Mouse (Mus musculus): ENCODE data around the gene Zfp362.

Gene Zfp362

DNA sequence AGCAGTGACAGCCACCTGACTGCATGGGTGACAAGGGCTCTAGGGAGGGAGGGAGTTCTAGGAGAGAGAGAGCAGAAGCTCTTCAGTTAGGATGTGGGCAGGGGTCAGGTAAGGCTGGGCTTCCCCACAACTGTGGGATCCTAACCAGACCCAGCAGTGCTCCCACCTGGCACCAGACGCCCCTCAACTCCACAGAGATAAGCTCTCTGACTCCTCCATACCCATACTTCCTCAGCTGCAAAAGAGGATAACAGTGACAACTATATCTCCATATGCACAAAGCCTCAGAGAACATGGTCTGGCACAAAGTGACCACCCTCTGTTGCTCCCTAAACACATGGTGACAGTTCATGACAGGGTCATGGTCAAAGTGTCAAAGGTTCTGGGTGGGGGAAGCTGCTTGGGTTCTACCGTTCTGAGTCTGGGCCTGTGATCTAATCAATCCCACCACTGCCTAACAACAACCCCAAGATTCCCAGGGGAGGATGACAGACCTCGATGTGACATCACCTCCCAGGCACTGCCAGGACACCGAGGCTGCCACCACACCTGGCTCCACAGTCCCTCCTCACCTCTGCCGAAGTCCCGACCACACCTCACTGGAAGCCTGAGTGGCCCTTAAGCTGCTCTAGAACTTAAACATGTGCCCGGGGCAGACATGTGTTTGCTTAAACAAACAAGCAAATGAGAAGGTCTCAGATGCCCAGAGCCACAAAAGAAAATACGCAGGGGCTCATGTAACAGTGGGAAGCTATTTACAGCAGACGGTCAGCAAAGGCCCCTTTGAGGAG is 4.0 kb downstream of the Zfp362 start:
- DNase-seq (ENCODE audit: extremely low spot score) = no peak

DNA sequence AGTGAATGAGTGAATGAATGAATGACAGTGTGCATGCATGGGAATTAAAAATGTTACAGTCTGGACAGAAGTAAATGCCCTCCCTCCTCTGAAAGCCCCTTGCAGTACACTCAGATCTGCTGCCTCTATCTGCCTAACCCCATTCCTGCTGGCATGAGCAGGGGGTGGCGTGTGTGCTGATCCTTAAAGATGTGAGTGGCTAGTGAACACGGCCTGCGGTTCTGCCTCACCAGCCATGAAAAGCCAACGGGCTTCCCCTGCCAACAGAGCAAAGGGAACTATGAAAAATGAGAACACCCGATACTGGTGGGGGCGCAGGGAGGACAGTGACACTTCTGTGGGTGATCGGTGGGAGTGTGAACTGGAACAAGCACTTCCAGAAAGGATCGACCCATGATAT is 9.1 kb downstream of the Zfp362 start:
- DNase-seq (ENCODE audit: extremely low spot score) = no peak

DNA sequence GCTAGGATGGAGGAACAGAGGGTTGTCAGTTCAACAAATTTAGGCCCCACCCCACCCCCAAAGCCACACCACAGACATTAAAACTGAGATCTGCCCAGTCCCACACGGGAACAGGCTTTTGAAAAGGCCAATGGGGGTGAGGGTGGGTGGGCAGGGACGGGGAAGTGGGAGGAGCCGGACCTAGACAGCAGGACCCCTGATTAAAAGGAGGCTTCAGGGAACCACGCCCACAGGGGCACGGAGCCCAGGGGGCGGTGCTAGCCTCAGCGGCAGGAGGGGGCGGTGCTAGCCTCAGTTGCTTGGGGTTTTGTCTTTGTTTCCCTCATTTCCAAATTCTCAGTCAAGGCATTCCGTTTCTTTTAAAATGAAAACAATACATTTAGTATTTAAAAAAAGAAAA is 10.2 kb downstream of the Zfp362 start:
- DNase-seq (ENCODE audit: extremely low spot score) = peak; percentile 66

DNA sequence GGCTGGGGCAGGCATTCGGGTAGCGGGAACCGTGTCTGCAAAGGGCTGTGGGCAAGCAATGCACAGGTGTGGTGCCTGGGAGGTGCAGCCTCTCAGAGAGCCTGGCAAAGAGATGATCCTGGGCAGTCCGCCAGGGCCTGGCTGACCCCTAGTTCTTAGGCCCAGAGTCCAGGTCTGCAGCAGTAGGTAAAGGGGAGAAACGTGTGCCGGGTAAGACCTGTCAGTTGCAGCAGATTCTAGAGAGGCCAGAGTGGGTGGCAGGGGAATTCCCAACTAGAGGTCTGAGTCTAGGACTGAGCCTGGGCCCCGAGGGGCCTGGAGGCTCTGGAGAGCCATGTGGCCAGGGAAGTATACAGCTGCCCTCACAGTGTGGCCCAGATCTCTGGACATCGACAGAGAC is 11.6 kb downstream of the Zfp362 start:
- DNase-seq (ENCODE audit: extremely low spot score) = no peak

DNA sequence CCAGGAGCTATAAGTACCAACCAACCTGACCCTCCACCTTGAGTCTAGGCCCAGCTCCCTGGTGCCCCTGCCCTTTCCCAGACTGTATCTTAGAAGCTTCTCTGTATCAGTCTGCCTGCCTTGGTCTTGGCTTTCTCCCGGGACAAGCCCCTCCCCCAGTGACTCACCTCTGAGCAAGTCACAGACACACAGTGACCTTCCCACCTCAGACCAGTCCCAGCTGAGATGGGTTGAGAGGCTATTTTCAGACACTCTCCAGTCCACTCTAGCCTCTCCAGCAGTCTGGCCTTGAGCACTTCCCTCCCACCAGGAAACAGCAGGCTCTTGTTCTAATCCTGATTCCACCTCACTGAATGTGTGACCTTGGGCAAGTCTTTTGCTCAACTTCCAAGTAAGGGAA is 12.1 kb downstream of the Zfp362 start:
- no peak for DNase-seq (ENCODE audit: extremely low spot score)

DNA sequence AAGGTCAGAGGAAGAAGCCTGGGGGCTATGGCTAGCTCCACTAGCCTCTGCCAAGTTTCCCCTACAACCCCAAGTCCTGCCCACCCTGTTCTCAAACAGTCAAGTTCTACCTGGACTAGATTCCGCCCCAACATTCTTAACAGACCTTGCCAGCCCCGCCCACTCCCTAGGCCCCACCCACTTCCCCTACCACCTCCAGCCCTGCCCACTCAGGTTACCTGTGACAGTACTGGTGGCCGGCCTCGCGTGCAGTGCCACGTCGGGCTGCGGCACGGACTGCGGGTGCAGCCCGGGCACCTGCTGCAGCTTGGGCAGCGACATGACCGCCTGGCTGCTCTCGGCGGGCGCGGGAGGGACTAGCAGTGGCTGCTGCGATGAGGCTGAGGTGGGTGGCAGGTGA is 16.2 kb downstream of the Zfp362 start:
- no peak for DNase-seq (ENCODE audit: extremely low spot score)

DNA sequence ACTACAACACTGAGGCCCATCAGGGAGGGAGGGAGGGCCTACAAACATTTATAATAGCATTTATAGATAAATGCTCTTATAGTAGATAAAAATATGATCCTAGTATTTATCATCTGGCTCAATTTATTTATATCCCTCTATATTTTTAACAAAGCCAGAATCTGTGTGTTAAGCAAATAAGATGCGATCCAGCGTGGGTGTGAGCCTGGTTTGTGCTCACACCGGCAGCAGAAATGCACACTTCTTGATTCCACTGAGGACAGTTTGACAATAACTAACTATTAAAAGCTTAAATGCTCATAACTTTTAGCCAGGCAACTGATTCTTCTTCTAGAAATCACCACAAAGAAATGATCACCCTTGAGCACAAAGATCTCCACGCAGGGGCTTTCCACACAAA is 17.7 kb downstream of the Zfp362 start:
- no peak for DNase-seq (ENCODE audit: extremely low spot score)

DNA sequence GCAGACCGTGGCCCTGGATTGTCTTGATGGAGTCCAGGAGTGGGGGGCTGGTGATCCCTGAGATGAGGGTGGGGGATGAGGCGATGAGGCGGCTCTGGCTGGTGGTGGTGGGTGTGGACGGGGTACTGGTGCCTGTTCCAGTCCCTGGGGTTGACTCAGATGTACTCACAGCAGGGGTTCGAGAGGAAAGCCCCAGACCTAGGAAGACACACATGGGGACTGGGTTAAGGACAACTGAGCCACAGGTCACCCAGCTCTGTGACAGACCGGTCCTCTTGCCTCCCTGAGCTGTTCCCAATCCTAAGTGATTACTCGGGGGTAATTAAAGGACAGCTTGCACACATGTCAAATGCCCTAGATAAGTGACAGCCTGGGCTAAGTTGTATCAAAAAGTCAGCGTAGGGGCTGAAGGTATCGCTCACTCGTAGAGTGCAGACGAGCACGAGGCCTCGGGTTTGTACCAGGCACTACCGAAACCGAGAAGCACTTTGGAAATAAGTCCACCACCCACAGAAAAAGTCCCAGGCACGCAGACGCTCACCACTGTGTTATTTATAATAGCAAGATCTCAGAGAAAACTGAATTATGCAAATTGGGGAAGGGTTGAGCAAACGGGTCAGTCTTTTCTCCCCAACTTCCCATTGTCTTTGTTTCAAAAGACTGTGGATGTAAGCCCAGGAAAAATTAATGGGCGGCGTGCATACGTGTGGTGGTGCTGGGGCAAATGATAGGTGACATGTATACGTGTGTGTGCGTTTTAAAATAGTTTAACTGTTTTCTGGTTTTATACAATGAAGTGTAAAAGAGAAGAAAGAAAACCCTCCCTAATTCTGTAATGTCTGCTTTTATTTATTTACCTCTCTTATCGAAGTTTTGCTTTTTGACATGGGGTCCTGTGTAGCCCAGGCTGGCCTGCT is 18.6 kb downstream of the Zfp362 start:
- DNase-seq (ENCODE audit: extremely low spot score) = no peak

DNA sequence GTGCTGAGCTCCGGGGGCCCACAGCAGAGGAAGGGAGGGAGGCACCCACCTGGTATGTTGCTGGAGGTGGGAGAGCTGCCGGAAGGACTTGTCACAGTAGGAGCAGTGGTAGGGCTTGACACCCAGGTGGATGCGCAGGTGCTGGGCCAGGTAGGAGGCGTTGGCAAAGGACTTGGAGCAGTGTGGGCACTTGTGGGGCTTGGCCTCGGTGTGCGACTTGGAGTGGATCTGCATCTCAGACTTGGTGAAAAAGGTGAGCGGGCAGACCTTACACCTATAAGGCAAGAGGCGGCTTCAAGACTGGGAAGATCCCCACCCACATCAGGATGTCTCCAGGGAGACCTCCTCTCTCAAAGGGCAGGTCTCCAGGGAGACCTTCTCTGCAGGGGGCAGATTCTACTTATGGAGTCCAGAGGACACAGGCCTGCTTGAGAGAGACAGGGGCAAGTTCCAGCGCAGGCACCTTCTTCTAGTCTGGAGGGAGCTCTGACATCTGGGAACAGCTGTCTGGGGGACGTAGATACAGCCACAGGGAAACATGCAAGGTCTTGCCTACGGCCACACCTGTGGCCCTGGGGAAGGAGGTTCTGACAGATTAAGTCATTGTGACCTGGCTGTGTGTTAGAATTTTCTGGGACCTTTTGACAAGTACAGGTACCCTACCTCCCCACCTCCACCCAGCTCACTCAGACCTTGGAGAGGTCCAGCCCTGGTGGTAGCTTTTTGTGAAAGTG is 19.8 kb downstream of the Zfp362 start:
- DNase-seq (ENCODE audit: extremely low spot score) = no peak

DNA sequence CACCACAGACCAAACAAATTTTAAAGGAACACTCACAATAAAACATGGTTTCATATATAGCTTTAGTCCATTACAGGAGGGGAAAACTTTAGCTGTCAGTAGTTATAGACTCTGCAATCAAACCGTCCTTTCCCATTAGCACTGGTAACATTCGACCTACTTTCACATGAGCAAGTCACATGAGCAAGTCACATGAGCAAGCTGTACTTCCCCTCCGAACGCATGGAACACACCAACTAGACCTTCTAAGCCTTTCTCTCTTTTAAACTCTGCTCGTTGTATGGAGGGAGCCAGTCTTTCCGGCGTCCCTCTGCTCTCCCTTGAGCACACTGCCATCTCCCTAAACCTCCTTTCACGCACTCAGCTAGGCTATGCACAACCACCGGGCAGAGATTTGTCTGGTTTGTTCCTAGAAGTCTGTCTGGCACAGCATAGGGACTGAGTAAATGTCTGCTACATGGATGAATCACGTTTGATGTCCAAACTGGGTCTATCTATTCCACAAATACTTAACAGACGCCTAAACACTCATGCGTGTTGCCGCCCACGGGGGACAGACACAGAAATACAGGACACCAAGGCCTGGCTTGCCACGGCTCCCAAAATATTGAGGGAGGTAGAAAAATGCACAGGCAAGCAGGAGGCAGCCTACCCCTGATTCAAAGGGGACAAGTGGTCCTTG is 20.8 kb downstream of the Zfp362 start:
- no peak for DNase-seq (ENCODE audit: extremely low spot score)

DNA sequence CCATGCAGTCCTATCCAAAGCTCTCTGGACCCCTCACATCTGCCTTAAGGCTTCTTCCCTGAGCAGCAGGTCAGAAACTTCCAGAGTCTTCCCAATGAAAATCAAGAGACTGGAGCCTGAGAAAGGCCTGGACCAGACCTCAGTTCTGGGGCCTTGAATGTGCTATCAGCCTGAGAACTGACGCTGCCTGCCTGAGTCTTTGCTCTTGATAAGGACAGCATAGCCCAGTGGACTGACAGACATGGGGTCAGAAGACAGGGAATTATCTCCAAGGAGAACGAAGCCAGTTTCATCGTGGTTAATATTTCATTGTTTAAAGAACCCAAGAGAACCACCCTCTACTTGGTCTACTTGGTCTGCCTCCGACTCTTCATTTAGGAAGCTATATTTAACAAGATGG is 23.2 kb downstream of the Zfp362 start:
- no peak for DNase-seq (ENCODE audit: extremely low spot score)

DNA sequence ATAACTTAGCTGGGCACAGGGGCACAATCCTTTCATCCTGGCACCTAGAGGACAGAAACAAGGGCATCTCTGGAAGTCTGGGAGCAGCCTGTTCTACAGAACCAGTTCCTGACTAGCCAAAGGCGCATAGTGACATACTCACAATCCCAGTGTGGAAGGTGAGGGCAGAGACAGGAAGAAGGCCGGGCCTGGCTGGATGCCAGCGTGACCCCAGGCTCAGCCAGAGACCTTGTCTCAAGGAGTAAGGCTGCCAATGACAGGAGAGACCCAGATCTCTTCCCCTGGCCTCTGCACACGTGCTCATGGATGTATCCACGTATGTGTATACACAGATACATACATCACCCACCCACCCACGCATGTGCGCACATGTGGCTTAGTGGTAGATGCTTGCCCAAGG is 23.8 kb downstream of the Zfp362 start:
- DNase-seq (ENCODE audit: extremely low spot score) = no peak

DNA sequence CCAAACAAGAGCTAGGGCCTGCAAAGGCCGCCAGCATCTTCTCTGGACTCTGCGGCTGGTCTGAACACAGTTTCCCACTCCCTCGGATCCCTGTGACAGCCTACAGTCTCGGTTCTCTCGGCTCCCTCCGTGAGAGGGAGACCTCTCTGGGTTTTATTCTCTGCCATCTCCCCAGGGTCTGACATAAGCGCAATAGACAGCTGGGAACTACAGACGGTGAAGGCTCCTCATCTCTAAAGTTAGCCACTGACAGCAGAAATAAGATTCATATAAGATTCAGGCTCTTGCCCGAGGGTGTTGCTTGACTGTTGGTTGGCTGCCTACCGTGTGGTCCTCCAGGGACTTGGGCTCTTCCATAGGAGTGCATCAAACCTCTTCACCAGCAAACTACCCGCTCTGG is 28.3 kb downstream of the Zfp362 start:
- DNase-seq (ENCODE audit: extremely low spot score) = no peak

DNA sequence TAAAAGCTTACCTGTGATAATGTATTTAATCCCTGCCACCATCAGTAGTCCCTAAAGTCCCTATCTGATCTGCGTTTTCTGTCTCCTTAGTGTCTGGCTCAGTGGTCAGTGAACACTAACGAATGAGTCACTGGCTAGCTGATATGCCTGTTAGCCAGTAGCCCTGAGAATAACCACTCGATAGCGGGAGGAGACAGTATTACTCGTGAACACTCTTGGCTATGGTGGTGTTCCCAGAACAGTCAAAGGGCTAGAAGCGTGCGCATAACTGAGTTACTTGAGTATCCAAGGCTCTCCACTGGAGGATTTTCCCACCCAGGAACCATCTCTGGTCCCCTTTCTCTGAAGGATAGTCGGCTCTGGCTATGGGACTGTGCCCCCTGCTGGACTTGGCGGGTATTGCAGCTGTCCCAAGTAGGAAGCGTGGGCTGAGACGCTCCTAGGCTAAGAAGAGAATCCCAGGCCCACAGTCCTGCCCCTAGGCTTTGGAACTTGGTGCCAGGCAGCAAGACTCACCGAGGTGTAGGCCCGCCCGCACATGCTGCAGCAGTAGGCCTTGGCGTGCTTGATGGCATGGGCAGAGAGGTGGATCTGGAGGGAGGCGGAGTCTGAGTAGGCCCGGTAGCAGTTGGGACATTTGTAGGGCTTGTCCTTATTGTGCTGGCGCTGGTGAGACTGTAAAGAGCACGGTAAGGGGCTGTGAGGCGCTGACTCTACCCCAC is 29.1 kb downstream of the Zfp362 start:
- peak; percentile 82 for DNase-seq (ENCODE audit: extremely low spot score)

DNA sequence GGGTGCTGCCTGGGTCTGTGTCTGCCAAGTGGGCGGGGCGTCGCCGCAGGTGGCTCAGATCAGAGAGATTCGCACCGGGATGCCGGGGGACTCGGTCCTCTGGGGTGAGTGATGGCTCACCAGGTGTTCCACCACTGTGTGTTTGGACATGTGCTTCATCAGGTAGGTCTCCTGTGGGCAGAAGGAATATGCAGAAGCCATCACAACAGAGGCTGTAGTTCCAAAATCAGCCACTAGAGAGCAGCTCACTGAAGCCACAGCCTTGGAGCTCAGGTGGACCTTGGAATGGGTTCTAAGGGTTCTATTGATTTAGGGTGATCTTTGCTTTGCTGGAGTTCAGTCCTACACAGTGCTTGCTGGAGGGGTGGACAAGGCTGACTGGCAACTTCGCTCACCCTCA is 31.4 kb downstream of the Zfp362 start:
- no peak for DNase-seq (ENCODE audit: extremely low spot score)

DNA sequence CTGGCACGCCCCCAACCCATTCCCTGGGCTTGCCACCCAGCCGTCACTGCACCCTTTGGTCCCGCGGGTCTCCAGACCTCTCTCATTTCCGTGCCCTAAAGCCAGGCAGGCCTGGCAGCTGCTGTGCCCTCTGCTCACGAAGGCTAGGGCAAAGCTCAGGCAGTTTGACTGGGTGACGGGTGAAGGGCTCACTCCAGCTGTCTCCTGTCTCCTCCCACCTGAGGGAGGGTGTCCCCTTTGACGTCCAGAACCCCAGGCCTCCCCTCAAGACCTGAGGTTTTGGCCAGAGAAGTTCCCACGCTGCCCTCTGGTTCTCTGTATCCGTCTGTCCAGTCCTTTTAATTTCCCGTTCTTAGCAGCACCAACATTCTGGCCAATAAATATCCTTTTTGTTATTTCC is 32.0 kb downstream of the Zfp362 start:
- no peak for DNase-seq (ENCODE audit: extremely low spot score)

DNA sequence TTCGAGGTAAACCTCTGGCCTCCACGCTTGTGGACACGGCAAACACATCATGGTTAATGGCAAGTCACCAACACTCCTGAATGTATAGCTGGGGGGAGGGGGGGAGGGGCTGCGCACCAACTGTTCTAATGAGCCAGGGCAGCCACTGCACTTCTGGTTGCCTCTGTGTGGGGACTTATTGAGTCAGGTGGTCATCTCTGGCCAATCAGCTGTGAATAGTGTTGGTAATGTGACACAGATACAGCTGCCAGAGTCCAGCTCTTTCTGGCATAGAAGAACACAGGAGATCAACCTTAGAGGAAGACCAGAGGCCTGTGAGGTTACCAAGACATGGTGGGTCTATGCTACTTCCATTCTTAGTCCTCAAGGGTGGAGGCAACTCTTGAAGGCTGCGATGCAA is 35.1 kb downstream of the Zfp362 start:
- no peak for DNase-seq (ENCODE audit: extremely low spot score)

DNA sequence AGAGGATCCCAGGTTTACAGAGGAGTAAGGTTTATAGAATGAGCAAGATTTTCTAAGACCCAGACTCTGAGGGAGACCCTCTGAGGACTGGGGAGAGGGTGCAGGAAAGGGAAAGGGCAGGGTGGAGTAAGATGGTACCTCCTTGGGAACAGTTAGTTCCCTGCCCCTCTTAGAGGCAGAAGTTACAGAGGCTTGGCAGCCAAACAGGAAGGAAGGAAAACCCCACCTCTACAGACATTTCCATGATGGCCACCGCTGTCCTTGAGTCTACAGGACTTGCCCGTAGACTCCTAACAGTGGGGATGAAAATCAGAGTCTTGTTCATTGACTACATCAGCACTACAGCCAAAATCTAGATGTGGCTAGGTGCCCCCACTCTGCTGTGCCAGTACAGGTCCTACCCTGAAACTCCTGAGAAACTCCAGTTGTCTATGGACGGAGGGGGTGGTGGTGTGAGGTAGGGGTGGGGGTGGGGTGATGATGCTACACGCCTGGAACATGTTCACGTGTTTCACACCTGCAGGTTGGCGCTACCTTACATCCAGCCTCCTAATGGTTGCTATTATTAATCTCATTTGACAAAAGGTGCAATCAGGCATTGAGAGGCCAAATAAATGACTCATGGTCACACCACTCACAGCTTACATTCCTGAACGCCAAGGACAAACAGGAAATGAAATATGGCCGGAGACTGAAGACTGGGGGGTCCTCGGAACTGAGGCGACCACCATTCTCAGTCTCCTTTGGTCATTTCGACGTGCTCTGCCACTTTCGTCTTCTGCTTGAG is 36.1 kb downstream of the Zfp362 start:
- DNase-seq (ENCODE audit: extremely low spot score) = no peak

DNA sequence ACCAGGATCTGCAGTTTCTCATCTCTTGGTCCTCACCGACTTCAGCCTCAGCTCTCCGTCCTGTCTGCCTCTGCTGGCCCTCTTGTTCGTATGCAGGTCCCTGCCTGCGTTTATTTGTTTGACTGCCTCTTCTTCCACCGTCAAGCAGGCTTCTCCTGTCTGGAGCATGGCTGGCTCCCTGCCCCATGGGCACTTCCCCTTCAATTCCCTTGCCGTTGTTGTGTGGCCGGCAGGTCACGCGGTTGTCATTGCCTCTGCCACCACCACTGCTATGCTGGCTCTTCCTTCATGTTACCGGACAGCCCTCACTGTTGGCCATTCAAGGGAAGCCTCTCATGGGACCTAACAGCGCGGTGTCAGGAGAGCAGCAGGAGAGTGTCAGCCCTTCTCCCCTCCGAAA is 37.7 kb downstream of the Zfp362 start:
- no peak for DNase-seq (ENCODE audit: extremely low spot score)

DNA sequence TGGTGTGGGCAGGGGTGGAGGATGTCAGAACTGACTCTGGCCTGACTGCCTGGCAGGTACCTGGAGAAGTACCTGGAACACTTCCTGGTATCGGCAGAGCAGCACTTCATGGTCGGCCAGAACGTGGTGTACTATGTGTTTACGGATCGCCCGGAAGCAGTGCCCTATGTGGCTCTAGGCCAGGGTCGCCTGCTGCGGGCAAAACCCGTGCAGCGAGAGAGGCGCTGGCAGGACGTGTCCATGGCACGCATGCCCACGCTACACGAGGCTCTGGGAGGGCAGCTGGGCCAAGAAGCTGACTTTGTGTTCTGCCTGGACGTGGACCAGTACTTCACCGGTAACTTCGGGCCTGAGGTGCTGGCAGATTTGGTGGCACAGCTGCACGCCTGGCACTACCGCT is 38.9 kb downstream of the Zfp362 start:
- no peak for DNase-seq (ENCODE audit: extremely low spot score)

All from embryo, embryonic 9.5 days (tissue).